Mouse (Mus musculus) brain, embryonic 18.5 days (tissue): ENCODE results near the gene Usp7.
"Not testable (repeated sequence)": the region's sequence is repeated elsewhere in the genome, so short reads cannot be mapped to it uniquely, and the experiment has no call there.

Experiments used
- DNase-seq: peaks from one replicate; pipeline ENCODE4 v3.0.0-alpha.2; 2012; ENCODE audit warnings: low read depth, low spot score

The Usp7 gene

GRCm38 (mm10) chr16:8752334-8752733 is 39.8 kb downstream of the Usp7 start:
- DNase-seq, result no peak

DNA sequence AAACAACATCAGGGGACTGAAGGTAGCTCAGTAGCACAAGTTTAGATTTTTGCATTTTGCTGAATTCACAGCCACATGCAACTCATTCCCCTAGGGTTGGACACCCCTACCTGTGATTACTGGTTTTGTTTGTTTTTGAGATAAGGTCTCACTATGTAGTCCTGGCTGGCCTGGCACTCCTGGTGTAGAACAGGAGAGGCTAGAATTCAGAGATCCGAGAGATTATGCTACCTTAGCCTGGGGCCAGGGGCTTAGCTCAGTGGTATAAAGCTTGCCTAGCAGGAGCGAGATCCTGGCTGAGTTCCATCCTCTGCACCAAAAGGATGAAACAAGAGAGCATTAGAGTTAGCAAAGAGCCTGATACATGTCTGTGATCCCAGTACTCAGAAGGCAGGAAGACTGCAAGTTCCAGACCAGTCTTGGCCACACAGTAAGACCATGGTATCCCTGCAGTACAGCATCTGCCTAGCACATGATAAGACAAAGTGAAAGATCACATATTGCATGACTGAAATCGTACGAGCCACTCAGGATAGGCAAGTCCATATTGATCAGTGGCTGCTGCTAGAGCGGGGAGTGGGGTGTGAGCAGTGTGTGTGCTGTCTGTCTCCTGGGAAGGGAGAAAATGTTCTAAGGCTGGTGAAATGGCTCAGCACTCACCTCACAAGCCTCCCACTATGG is 40.4 kb downstream of the Usp7 start:
- DNase-seq, result no peak

- DNase-seq, result no peak
These were observed 43.2 kb downstream of the Usp7 start for GRCm38 (mm10) chr16:8748904-8749303.

- no peak for DNase-seq
These were observed 43.8 kb downstream of the Usp7 start for GRCm38 (mm10) chr16:8748175-8748846.

- DNase-seq, result no peak
These were observed 44.3 kb downstream of the Usp7 start for GRCm38 (mm10) chr16:8747772-8748171.

- DNase-seq, result no peak
These were observed 45.6 kb downstream of the Usp7 start for GRCm38 (mm10) chr16:8746509-8746908.

DNA sequence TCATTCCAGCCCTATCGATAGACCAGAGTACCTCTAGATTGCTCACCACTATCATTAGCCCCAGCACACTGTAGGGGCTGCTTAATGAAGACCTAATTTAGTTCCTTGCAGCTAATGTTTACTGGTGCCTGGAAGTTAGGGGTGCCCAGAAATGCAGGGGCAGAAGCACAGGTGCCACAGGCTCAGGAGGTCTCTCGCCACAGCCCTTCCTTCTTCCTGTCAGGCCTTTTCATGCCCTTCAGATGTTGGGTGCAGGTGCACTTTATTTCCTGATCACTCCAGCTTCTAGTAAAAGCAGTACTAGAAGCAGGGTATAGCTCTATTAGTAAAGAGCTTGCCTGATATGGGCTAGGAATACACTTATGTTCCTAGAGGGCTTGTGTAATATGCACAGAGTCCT is 46.4 kb downstream of the Usp7 start:
- DNase-seq, result no peak

- DNase-seq, result no peak
These were observed 48.1 kb downstream of the Usp7 start for GRCm38 (mm10) chr16:8743989-8744388.

GRCm38 (mm10) chr16:8741697-8742096 is 50.4 kb downstream of the Usp7 start:
- no peak for DNase-seq

- DNase-seq, result no peak
These were observed 51.0 kb downstream of the Usp7 start for GRCm38 (mm10) chr16:8741110-8741509.

DNA sequence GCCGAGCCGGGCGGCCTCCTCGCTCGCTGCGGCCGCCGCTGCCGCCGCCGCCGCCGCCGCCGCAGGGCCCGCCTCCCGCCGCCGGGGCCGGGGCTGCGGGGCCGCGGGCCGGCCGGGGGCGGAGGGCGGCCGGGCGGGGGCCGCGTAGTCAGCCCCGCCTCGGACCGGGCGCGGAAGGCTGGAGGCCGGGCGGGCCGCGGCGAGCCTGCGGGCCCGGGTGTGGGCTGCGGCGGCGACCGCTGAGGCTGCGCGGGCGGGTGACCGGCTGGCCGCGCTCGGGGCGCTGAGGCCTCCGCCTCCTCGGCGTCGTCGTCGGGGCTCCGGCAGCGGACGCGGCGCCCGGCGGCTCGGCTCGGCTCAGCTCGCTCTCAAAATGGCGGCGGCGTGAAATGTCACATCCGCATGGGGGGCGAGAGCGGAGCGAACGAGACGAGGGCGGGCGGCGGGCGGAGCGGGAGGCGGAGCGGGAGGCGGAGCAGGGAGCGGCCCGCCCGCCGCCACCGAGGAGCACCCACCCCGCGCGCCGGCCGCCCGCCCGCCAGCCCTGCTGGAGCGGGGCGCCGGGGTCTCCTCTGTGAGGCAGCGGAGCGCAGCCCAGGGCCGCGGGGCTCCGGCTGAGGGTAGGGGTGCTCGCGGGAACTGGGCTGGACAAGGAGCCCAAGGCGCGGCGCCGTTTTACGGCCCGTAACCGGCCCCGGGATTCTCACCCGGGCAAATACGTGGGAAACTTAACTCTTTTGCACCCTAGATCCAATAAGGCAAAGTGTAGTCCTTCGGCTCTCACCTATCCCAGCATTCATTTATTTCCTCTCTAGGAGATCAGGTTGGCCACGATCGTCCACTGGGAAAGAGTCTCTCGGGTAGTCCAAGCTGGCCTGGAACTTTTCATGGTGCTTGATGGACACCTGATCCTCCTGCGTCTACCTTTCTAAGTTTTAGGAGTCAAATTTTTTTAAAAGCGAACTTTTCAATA is 53.3 kb downstream of the Usp7 start:
- peak; percentile 74 for DNase-seq

DNA sequence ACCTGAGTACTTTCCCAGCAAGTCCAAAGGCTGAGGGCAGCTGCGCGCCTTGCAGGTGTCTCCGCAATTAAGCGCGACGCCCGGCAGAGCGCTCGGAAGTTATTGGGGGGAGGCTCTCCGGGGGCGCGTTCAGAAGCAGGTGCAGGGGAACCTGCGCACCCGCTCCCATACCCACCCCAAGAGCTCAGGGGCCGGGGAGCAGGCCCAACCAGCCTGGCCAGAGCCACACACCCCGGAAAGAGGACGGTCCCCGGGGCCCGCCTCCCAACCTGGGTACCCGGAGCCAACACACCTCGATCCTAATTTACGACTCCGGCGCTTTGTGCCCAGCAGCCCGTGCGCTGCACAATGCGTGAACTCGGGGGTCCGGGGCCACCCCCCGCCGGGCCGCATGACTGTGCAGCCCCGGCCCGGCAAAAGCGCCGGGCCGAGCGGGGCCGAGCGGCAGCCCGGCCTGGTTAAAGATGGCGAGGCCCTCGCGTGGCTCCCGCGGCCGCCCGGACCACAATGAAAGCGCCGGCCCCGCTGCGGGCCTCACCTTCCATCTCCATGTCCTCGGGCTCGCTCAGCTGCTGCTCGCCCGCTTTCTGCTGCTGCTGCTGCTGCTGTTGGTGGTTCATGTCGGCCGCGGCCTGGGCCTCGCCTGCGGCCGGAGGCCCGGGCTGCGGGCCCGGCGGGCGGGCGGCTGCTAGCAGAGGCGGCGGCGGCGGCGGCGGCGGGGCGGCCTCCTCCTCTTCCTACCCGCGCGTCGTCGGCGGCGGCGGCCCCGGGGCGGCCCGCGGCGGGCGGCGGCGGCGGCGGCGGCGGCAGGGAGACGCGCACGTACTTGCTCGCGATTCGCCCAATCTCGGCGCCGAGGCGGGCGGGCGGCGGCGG is 54.2 kb downstream of the Usp7 start:
- DNase-seq, result no peak

DNA sequence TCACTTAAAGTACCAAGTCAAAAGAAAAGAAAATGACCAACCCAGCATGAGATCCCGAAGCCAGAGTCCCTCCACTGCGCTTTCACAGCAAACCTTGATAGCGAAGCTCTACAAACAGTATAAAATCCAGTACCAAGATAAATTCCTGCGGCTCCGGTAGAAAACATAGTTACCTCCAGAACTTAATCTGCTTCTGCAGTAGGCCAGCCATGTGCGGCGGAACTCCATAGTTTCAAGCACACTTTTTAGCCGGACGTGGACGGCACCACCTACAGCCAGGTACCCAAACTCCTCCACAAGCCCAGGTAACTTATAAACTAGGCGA is 54.8 kb downstream of the Usp7 start:
- DNase-seq, result no peak

GRCm38 (mm10) chr16:8736757-8737156 is 55.4 kb downstream of the Usp7 start:
- no peak for DNase-seq

GRCm38 (mm10) chr16:8736032-8736431 is 56.1 kb downstream of the Usp7 start:
- no peak for DNase-seq

DNA sequence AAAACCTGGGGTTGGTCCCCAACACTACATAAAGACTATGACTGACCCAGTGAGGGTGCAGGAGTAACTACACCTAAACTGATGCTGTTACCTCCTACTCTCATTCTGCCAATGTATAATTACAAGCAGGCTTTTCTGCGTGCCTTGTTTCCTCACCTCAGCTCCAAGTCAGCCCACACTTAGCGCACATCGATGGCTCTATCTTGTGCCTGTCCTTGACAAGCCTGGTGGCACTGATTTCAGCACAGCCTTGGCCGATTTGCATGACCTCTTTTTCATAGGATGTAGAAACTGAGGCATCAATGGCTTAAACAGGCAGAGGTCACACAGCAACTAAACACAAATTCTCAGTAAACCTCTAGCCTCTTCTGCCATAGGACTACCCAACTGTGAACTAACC is 57.4 kb downstream of the Usp7 start:
- no peak for DNase-seq

- no peak for DNase-seq
These were observed 58.5 kb downstream of the Usp7 start for GRCm38 (mm10) chr16:8733624-8734023.

DNA sequence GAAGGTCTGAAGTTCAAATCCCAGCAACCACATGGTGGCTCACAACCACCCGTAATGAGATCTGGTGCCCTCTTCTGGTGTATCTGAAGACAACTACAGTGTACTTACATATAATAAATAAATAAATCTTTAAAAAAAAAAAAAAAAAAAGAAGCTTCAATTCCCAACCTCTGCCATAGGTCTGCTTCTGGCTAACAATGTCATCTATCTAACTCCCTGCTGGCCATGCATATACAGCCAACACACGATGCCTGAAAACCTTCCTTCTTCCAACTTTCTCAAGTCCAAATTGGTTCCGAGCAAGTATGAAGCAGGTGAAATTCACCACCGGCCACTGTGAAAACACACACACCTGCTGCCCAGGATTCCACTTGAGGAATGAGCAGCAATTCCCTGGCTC is 59.7 kb downstream of the Usp7 start:
- DNase-seq, result not testable (repeated sequence)

- no peak for DNase-seq
These were observed 60.5 kb downstream of the Usp7 start for GRCm38 (mm10) chr16:8731630-8732029.

DNA sequence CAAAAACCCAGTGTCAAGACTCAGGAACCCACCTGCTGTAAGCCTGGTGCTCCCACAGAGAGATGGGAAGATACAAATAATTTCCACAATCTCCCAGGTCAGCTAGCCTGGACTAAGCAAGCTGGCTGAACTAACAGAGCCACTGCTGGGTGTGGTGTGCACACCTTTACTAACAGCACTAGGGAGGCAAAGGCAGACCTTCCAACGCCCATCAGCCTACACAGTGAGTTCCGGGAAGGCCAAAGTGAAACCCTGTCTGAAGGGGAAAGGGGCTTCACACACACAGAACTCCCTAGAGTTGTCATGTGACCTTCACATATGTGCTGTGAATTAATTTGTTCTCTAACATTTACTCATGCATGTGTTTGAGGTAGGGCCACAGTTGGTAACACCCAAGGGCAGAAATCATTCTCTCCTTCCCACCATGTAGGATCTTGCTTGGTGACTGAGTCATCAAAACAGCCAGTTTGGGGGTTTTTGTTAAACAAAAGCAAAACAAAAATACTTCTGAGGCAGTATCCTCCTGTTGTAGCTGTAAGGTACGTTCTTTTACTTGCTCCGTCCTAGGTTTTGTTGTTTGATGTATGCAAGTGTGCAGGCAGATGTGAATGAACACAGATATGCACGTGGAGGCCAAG is 63.9 kb downstream of the Usp7 start:
- no peak for DNase-seq

DNA sequence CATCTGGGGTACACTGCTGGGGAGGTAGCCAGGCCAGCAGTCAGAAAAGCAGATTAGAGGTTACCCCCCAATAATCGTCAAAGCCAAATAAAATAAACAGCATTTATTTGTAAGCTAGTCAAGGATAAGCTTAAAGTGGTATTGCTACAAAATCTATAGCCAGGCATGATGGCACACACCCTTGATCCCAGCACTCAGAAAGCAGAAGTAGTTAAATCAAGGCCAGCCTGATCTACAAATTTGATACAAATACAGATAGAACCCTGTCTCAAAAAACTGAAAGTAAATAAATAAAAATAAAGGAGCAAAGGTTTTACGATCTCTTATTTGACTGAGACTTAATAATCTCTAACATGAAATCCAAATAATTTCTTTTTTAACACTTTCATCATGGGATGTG is 66.3 kb downstream of the Usp7 start:
- DNase-seq, result no peak
